Mouse (Mus musculus) erythroblast, embryonic 14.5 days (primary cell): ENCODE measurements around the gene Prdm16.

Experiments used
- GATA1 ChIP-seq: IDR thresholded peaks from 2 replicates; pipeline ENCODE4 v1.6.1; 2012; ENCODE audit warnings: low read length, inconsistent platforms, mixed read lengths
- TAL1 ChIP-seq: IDR thresholded peaks from 3 replicates; pipeline ENCODE4 v1.6.1; 2012; ENCODE audit warnings: low read length, inconsistent platforms, mixed read lengths

- no peak for TF ChIP-seq TAL1
- TF ChIP-seq GATA1: no peak
These were observed 162.9 kb downstream of the Prdm16 start for GRCm38 (mm10) chr4:154473571-154474307.
